In the genomic region with DNA sequence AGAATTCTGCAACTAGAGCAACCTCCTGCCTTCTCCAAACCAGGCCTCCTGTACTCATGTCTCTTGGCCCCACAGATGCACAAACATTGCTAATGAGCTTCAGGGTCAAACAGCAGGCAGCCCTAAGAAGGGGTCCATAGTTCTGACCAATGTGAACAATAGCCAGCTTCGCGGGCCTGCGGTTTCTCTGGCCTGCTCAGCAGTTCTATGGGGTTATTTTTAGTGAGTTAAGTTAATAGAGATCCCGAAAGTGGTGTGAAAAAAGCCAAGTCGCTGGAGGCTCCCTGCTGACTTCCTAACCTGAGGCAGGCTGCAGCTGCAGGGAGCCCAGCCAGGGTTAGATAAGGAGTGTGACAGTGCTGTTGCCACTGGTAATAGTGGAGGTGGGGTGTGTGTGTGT, we compare ENCODE assay signal across 14 mouse cellular contexts.
DNase-seq lines count a peak whose midpoint lies in the region.
"Had no signal": no experiment of that assay in that cellular context is flagged by ENCODE, and none has a peak within 500 bp of the region (broad histone marks: within the 10 kb centered on the region; RNA-seq: fewer than 3 reads in every experiment).

No protein-coding gene starts in this region.

- peak; percentile 59 for DNase-seq in heart, adult 11 months
- no peak for DNase-seq in heart, adult 18-20 months
- peak; percentile 28 for DNase-seq in testis, postnatal 10 days (ENCODE audit: low spot score)
- no peak for DNase-seq in testis, postnatal 14 days (ENCODE audit: low spot score)
- peak; percentile 18 for DNase-seq in fibroblast of lung, adult 2 months (ENCODE audit: low read depth)
- DNase-seq in MN1 (ENCODE audit: low spot score) = no peak
- DNase-seq in lung, postnatal 14 days = no peak
- DNase-seq: adrenal gland, postnatal 10 days; cerebellum, adult 2 months; cerebellum, postnatal 10 days; gastrocnemius, postnatal 36 days; heart, adult 2 months; heart, postnatal 36 days; kidney, adult 11 months had no signal

Comparison
In these comparisons a context has a peak if more than half of its experiments do, and no peak if none do; other contexts are left out.
1. DNase-seq: peak in heart, adult 11 months (single experiment), testis, postnatal 10 days (single experiment) and fibroblast of lung, adult 2 months (single experiment); none in heart, adult 18-20 months (0 of 2), testis, postnatal 14 days (single experiment), MN1 (single experiment) and lung, postnatal 14 days (single experiment).